Comparison of ENCODE assay signal across 13 mouse cellular contexts in the genomic region with DNA sequence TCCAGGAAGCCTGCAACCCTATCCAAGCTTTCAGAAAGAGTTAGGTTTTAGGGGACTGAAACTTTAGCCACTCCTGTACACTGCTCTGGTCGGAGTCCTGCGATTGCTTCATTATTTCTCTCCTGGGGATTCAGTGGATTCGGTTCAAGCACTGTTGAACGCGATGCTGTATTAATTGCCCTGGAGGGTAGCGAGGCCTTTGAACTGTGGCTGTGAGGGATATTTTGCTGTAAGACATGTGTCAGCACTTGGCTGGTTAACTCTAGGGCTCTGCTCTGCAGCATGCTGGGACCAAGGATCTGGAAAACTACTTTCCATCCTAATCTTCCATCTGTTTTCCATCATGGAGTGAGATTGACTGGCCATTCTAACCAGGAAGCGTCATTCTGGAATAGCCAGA.
DNase-seq lines count a peak whose midpoint lies in the region; ATAC-seq lines count a peak whose summit lies in the region.
"Had no signal": no experiment of that assay in that cellular context is flagged by ENCODE, and none has a peak within 500 bp of the region (broad histone marks: within the 10 kb centered on the region; RNA-seq: fewer than 3 reads in every experiment).

No protein-coding gene starts in this region.

- no peak overlapping the region for H3K4me2 ChIP-seq in kidney, embryonic 15.5 days
- no peak overlapping the region for H3K4me2 ChIP-seq in forebrain, embryonic 12.5 days

- no peaks in the 10 kb centered on the region for H3K27me3 ChIP-seq in kidney, embryonic 15.5 days
- H3K27me3 ChIP-seq in forebrain, embryonic 12.5 days, result 0 out of 2 replicates have a peak, but pooled peaks cover 8% of the 10 kb centered on the region

- no peaks in the 10 kb centered on the region for H3K4me1 ChIP-seq in kidney, embryonic 15.5 days
- peaks cover 6% of the 10 kb centered on the region; the same call in 1 of the 2 replicates for H3K4me1 ChIP-seq in forebrain, embryonic 12.5 days

- peak; percentile 4 for DNase-seq in kidney, adult 9 months
- DNase-seq in embryo, embryonic 9.5 days (ENCODE audit: extremely low spot score), result peak; percentile 43
- peak; percentile 19 to 37 for DNase-seq in gastrocnemius, postnatal 36 days
- DNase-seq in lung, postnatal 25 days (ENCODE audit: low spot score), result peak; percentile 3
- DNase-seq in ovary, postnatal 10 days (ENCODE audit: low spot score), result no peak
- DNase-seq: cerebellum, adult 2 months; thymus, postnatal 4 days had no signal

- no peak overlapping the region for H3K9ac ChIP-seq in kidney, embryonic 15.5 days
- H3K9ac ChIP-seq in forebrain, embryonic 12.5 days, result no peak overlapping the region

- WGBS in kidney, embryonic 15.5 days, result 21% methylated on average over 7 of the region's 7 CpGs
- WGBS in forebrain, embryonic 12.5 days, result 52% methylated on average over 7 of the region's 7 CpGs

- ATAC-seq in kidney, embryonic 15.5 days (replicated peaks; ENCODE audit: low FRiP score), result no peak
- no peak for ATAC-seq in megakaryocyte, adult 5-6 weeks (ENCODE audit: poor library complexity, severe bottlenecking)
- no peak for ATAC-seq in forebrain, embryonic 12.5 days (ENCODE audit: low FRiP score)
- ATAC-seq: activated CD4-positive, CD25-positive, alpha-beta regulatory T cell, adult 4 months had no signal

- no peaks in the 10 kb centered on the region for H3K9me3 ChIP-seq in kidney, embryonic 15.5 days (replicated peaks)
- H3K9me3 ChIP-seq in forebrain, embryonic 12.5 days, result no peaks in the 10 kb centered on the region
- H3K9me3 ChIP-seq: forebrain, embryonic 10.5 days had no signal

- intact Hi-C loops in gastrocnemius, postnatal 36 days (cut with DNase I), result no loop called here

- no peak overlapping the region for H3K27ac ChIP-seq in kidney, embryonic 15.5 days
- no peak overlapping the region for H3K27ac ChIP-seq in forebrain, embryonic 12.5 days
- H3K27ac ChIP-seq: macrophage had no signal

- H3K36me3 ChIP-seq in kidney, embryonic 15.5 days, result no peaks in the 10 kb centered on the region
- H3K36me3 ChIP-seq in forebrain, embryonic 12.5 days (replicated peaks), result no peaks in the 10 kb centered on the region
- H3K36me3 ChIP-seq: forebrain, embryonic 10.5 days had no signal

- H3K4me3 ChIP-seq in kidney, embryonic 15.5 days (replicated peaks), result no peak overlapping the region
- H3K4me3 ChIP-seq in forebrain, embryonic 12.5 days (replicated peaks), result no peak overlapping the region
- H3K4me3 ChIP-seq: forebrain, embryonic 10.5 days had no signal
